Mouse (Mus musculus): ENCODE data around the gene Cbx7. TPM values are rescaled to one million over a fixed set of nuclear protein-coding genes. Genes with fewer than 3 reads are reported as not detected.
A peak's percentile ranks its signal among the peaks of the same experiment; 100 is the strongest.
"Not testable (repeated sequence)": the region's sequence is repeated elsewhere in the genome, so short reads cannot be mapped to it uniquely, and the experiment has no call there.

Gene Cbx7
- polyA plus RNA-seq, 1 experiment from 2014 or later, result 2.4 TPM

DNA sequence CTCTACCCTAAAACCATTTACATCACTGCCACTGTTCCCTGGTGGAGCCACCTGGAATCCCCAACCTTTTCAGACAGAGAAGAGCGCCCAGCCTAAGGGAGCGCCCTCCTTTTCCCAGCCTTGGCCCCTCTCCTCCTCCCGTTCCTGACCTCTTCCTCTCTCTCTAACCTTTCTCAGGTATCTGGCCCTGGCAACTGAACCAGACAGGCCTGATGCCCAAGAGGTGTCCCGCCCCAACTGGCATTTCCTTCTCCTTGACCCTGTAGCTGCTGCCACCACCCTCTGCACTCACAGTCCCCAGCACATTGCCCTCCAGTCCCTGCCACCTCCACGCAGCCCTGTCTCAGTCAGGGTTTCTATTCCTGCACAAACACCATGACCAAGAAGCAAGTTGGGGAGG lies 26.0 kb downstream of the Cbx7 start:
- Histone ChIP-seq H3K27ac (no peak overlapping the region), H3K27me3 (no peaks in the 10 kb centered on the region), H3K36me3 (no peaks in the 10 kb centered on the region), H3K4me1 (peaks cover 13% of the 10 kb centered on the region), H3K9me3 (no peaks in the 10 kb centered on the region), H3K9ac (no peak overlapping the region), H3K4me2 (no peak overlapping the region), H3K4me3 (no peak overlapping the region)
- WGBS, result 84% methylated on average over 5 of the region's 5 CpGs
- no peak for ATAC-seq (ENCODE audit: insufficient number of reproducible peaks, low FRiP score, low TSS enrichment, low read depth)

DNA sequence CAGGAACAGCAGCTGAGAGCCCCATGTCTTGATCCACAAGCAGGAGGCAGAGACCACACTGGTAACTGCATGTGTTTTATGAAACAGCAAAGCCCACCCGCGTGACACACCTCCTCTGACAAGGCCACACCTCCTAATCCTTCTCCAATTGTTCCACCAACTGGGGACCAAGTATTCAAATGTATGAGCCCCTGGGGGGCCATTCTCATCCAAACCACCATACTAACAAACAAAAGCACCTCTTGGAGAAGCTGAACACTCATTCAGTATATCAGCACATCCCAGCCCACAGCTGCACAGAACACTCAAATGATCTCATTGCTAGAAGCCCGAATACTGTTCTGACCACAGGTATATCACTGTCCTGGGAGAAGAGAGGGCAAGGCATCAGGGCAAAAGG lies 27.3 kb downstream of the Cbx7 start:
- no peak overlapping the region for H3K9ac ChIP-seq
- peaks cover 5% of the 10 kb centered on the region for H3K4me1 ChIP-seq
- H3K27ac ChIP-seq, result no peak overlapping the region
- no peaks in the 10 kb centered on the region for H3K9me3 ChIP-seq
- no peaks in the 10 kb centered on the region for H3K27me3 ChIP-seq
- no peak for ATAC-seq (ENCODE audit: insufficient number of reproducible peaks, low FRiP score, low TSS enrichment, low read depth)
- H3K4me3 ChIP-seq, result no peak overlapping the region
- no peak overlapping the region for H3K4me2 ChIP-seq
- 77% methylated on average over 3 of the region's 3 CpGs for WGBS
- H3K36me3 ChIP-seq, result no peaks in the 10 kb centered on the region

DNA sequence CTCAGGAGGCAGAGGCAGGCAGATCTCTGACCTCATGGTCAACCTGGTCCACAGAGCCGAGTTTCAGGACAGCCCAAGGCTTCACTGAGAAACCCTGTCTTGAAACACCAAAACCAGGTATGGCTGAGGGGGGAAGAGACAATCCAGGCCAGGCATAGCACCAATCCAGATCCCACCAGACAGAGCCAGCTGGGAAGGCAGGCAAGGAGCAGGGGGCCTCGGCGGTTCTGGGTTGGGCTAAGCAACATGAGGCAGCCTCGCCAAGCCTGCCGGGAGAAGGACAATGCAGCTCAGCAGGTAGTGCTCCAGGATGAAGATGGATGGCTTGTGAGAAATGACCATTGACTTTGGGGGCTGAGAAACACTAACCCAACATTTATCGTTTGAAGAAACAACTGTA lies 28.4 kb downstream of the Cbx7 start:
- Histone ChIP-seq H3K4me2 (no peak overlapping the region), H3K4me1 (peaks cover 5% of the 10 kb centered on the region; the same call in 1 of the 2 replicates), H3K27ac (no peak overlapping the region), H3K27me3 (no peaks in the 10 kb centered on the region), H3K4me3 (no peak overlapping the region), H3K36me3 (no peaks in the 10 kb centered on the region), H3K9ac (no peak overlapping the region), H3K9me3 (no peaks in the 10 kb centered on the region)
- WGBS, result 84% methylated on average over 6 of the region's 6 CpGs
- ATAC-seq (ENCODE audit: insufficient number of reproducible peaks, low FRiP score, low TSS enrichment, low read depth), result no peak

DNA sequence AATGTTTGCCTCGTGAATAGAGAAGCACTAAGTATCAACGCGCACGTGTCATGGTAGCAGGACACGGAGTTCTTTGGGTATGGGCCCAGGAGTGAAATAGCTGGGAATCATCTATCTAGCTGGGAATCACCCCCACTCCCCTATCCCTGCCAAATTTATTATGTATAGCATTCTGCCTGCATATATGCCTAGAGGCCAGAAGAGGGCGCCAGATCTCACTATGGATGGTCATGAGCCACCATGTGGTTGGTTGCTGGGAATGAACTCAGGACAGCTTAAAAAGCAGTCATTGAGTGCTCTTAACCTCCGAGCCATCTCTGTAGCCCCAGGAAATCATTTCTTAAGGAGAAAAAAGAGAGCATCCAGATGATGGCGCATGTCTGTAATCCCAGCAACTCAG lies 30.0 kb downstream of the Cbx7 start:
- Histone ChIP-seq H3K9ac (no peak overlapping the region), H3K27me3 (no peaks in the 10 kb centered on the region), H3K4me2 (no peak overlapping the region), H3K4me1 (0 out of 2 replicates have a peak, but pooled peaks cover 2% of the 10 kb centered on the region), H3K4me3 (no peak overlapping the region), H3K36me3 (no peaks in the 10 kb centered on the region), H3K27ac (no peak overlapping the region), H3K9me3 (no peaks in the 10 kb centered on the region)
- WGBS, result 22% methylated on average over 8 of the region's 8 CpGs
- ATAC-seq (ENCODE audit: insufficient number of reproducible peaks, low FRiP score, low TSS enrichment, low read depth), result no peak

DNA sequence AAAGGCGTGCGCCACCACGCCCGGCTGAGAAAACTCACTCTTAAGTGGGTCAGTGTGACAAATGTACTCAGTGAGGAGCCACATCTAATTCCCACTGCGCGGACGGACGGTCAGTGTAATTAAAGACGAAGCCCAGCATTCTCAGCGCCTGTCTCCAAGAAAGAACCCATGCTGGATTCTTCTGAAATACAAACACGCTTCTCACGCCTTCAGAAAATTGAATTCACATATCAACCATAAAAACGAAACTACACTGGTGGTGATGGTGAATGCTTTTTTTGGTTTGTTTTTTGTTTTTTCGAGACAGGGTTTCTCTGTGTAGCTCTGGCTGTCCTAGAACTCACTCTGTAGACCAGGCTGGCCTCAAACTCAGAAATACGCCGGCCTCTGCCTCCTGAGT lies 31.0 kb downstream of the Cbx7 start:
- no peaks in the 10 kb centered on the region for H3K36me3 ChIP-seq
- no peak overlapping the region for H3K4me2 ChIP-seq
- no peak overlapping the region for H3K9ac ChIP-seq
- H3K9me3 ChIP-seq, result no peaks in the 10 kb centered on the region
- WGBS, result 87% methylated on average over 16 of the region's 16 CpGs
- H3K4me1 ChIP-seq, result peaks cover 4% of the 10 kb centered on the region; the same call in 1 of the 2 replicates
- no peaks in the 10 kb centered on the region for H3K27me3 ChIP-seq
- no peak for ATAC-seq (ENCODE audit: insufficient number of reproducible peaks, low FRiP score, low TSS enrichment, low read depth)
- no peak overlapping the region for H3K4me3 ChIP-seq
- H3K27ac ChIP-seq, result no peak overlapping the region

DNA sequence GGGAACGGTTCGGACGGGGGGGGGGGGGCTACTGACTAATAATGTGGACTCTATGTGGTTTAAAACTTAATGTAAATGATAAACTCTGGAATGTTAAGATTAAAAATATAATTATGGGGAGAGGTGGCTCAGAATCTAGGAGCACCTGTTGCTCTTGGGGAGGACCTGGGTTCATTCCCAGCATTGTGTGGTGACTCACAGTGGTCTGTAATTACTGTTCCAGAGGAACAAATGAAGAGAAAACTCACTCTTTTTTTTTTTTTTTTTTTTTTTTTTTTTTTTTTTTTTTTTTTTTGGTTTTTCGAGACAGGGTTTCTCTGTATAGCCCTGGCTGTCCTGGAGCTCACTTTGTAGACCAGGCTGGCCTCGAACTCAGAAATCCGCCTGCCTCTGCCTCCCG lies 31.4 kb downstream of the Cbx7 start:
- 83% methylated on average over 6 of the region's 7 CpGs for WGBS
- not testable (repeated sequence) for H3K4me3 ChIP-seq; H3K9me3 ChIP-seq; ATAC-seq (ENCODE audit: insufficient number of reproducible peaks, low FRiP score, low TSS enrichment, low read depth); H3K4me2 ChIP-seq; H3K27me3 ChIP-seq; H3K4me1 ChIP-seq; H3K36me3 ChIP-seq; H3K27ac ChIP-seq; H3K9ac ChIP-seq

DNA sequence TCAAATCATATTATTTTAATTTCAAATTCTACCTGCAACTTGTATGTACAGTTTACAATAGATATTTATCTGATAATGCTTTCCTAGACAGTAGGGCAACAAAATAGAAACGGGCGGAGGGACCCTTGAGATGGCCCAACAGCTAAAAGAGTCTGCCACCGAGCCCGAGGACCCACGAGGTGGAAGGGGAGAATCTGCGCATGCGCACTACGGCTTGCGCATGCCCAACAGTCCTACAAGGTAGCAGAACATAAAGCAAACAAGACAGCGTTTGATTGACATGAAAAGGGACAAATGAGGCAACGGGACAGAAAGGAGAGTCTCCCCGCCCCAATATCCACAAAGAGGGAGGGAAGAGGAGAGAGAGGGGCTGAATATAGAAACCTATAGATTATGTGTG lies 31.9 kb downstream of the Cbx7 start:
- Histone ChIP-seq H3K9ac (no peak overlapping the region), H3K4me1 (peaks cover 4% of the 10 kb centered on the region), H3K4me2 (no peak overlapping the region), H3K9me3 (no peaks in the 10 kb centered on the region), H3K36me3 (no peaks in the 10 kb centered on the region), H3K27me3 (peaks cover 3% of the 10 kb centered on the region), H3K27ac (no peak overlapping the region), H3K4me3 (no peak overlapping the region)
- ATAC-seq (ENCODE audit: insufficient number of reproducible peaks, low FRiP score, low TSS enrichment, low read depth), result no peak
- 89% methylated on average over 12 of the region's 12 CpGs for WGBS

DNA sequence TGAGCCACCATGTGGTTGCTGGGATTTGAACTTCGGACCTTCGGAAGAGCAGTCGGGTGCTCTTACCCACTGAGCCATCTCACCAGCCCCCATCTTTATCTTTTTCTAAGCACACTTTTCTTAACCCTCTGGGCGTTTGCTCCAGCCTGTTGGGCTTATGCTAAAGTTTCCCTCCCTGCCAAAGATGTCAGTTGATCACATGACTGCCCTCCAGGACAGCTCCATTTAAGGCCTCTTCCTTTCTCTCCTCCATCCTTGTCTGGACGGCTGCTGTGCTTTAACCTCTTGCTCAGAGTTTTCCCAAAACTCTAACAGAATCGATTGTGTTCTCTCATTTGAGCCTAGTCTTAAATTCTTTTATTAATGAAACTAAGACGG lies 34.6 kb downstream of the Cbx7 start:
- ATAC-seq (ENCODE audit: insufficient number of reproducible peaks, low FRiP score, low TSS enrichment, low read depth), result no peak
- Histone ChIP-seq H3K4me3 (no peak overlapping the region), H3K27ac (no peak overlapping the region), H3K4me1 (peaks cover 26% of the 10 kb centered on the region), H3K4me2 (no peak overlapping the region), H3K27me3 (peaks cover 27% of the 10 kb centered on the region), H3K9me3 (no peaks in the 10 kb centered on the region), H3K9ac (no peak overlapping the region), H3K36me3 (no peaks in the 10 kb centered on the region)
- WGBS, result 75% methylated on average over 7 of the region's 7 CpGs

DNA sequence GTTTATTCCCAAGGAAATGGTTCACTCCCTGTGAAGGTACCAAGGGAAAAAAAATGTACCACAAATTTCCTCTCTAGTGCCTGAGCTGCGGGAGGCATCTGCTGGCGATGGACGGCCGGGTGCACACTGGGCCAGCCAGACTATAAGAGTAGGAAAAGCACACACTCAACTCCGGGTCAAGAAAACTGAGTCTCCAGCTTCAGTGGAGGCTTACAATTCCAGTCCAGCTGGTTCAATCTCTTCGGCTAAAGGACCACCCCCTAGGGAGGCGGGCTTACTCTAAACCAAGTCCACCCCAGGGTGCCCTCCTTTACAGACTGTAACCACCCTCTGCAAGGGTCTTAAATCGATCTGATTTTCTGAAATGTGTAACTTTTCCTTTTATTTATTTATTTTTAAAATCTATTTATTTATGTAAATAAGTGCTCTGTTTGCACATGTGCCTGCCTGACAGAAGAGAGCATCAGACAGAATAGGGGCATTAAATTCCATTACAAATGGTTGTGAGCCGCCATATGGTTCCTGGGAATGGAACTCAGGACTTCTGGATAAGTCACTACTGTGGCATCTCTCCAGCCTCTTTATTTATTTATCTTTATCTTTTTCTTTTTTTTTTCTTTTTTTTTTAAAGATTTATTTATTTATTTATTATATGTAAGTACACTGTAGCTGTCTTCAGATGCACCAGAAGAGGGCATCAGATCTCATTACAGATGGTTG lies 35.1 kb downstream of the Cbx7 start:
- H3K27ac ChIP-seq, result no peak overlapping the region
- no peak overlapping the region for H3K4me2 ChIP-seq
- no peak for ATAC-seq (ENCODE audit: insufficient number of reproducible peaks, low FRiP score, low TSS enrichment, low read depth)
- no peak overlapping the region for H3K9ac ChIP-seq
- WGBS, result 18% methylated on average over 9 of the region's 9 CpGs
- peaks cover 27% of the 10 kb centered on the region for H3K27me3 ChIP-seq
- no peak overlapping the region for H3K4me3 ChIP-seq
- no peaks in the 10 kb centered on the region for H3K36me3 ChIP-seq
- H3K4me1 ChIP-seq, result peaks cover 24% of the 10 kb centered on the region
- H3K9me3 ChIP-seq, result no peaks in the 10 kb centered on the region

DNA sequence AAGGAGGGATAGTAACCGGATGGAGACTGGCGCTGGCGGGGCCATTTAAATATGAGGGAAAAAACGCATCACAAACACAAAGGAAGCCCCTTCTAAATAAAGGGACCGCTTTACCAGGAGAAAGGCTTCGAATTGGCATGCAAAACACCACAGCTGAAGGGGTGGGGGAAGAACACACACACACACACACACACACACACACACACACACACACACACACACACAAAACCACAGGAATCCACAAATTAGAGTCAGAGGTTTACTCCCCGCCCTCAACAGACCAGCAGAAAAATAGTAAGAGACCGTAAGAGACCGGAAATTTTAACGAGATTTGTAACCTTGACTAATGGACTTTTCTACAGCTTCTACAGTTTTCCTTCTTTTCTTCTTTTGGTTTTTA lies 36.1 kb downstream of the Cbx7 start:
- WGBS, result 6% methylated on average over 10 of the region's 10 CpGs
- no peak overlapping the region for H3K4me3 ChIP-seq
- H3K27ac ChIP-seq, result no peak overlapping the region
- H3K4me2 ChIP-seq, result no peak overlapping the region
- H3K36me3 ChIP-seq, result no peaks in the 10 kb centered on the region
- no peak overlapping the region for H3K9ac ChIP-seq
- ATAC-seq (ENCODE audit: insufficient number of reproducible peaks, low FRiP score, low TSS enrichment, low read depth), result no peak
- H3K9me3 ChIP-seq, result no peaks in the 10 kb centered on the region
- peaks cover 24% of the 10 kb centered on the region for H3K4me1 ChIP-seq
- peaks cover 33% of the 10 kb centered on the region for H3K27me3 ChIP-seq

DNA sequence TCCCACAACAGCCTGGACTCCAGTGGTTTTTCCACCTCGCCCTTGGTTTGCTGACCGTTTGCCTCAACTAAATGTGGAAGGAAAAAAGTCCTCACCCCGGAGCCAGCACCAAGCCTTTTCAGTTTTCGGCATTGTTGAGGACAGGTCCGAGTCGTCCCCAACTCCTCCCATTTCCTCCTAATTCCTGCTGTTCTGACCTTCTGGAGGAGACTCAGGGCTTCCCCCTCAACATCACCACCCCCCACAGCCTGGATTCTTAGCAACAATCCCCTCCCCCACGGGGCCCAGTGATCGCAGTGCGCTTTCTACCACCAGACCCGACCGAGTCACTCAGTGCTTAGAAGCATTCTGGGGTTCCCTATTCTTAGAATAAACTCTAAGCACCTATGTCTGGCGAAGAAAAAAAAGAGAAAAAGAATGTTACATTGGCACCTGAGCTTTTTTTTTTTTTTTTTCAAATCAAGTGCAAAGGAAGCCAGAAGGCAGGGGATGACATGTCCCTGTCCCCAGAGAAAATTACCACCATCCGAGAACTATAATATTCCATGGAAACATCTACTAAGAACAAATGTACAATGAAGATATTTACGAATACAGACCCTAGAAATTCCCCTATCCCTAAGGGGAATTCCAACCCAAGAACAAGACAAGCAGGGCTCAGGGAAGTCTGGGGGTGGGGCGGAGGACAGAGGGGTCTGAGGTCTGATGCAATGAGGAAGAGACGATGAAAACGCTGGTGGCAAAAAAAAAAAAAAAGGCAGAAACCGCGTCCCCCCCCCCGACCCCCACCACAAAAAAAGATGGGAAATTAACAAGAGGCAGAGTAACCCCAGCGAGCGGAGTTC lies 37.0 kb downstream of the Cbx7 start:
- ATAC-seq (ENCODE audit: insufficient number of reproducible peaks, low FRiP score, low TSS enrichment, low read depth), result no peak
- Histone ChIP-seq H3K36me3 (no peaks in the 10 kb centered on the region), H3K4me1 (peaks cover 24% of the 10 kb centered on the region), H3K9me3 (no peaks in the 10 kb centered on the region), H3K27me3 (peaks cover 33% of the 10 kb centered on the region), H3K9ac (no peak overlapping the region), H3K4me2 (peak overlapping the region; percentile 93), H3K27ac (no peak overlapping the region), H3K4me3 (0 out of 2 replicates have a peak overlapping the region, but pooled peaks have one; percentile 1)
- WGBS, result 2% methylated on average over 22 of the region's 22 CpGs

DNA sequence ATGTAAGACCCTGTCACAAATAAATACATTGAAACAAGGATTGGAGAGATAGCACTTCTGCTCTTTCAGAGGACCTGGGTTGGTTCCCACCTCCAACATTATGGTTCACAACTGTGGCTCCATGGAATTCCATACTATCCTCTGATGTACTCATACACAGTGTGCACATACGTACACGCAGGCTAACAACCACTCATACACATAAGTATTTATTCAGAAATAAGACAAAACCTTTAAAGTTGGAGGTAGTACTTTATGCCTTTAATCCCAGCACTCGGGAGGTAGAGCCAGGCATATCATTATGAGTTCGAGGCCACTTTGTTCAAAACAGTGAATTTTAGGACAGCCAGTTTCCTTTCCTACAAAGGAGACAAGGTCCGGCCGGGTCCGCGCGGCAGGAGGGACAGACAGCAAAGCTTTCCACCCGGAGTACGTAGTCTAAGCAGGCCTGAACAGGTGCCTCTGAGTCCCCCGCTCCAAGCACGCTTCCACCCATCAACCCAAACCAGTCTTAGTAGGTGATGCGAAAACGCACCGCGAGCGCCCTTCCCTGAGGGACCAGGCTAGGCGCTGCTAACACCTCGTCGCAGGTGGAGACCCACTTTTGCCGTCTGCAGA lies 37.8 kb downstream of the Cbx7 start:
- Histone ChIP-seq H3K9ac (no peak overlapping the region), H3K4me3 (peak overlapping the region; percentile 67), H3K4me1 (peaks cover 24% of the 10 kb centered on the region), H3K36me3 (no peaks in the 10 kb centered on the region), H3K9me3 (no peaks in the 10 kb centered on the region), H3K4me2 (peak overlapping the region; percentile 93), H3K27me3 (peaks cover 33% of the 10 kb centered on the region), H3K27ac (no peak overlapping the region)
- 4% methylated on average over 22 of the region's 22 CpGs for WGBS
- ATAC-seq (ENCODE audit: insufficient number of reproducible peaks, low FRiP score, low TSS enrichment, low read depth), result no peak
